Mouse (Mus musculus): ENCODE measurements at regions not wholly inside any gene's neighbourhood (a gene's known extent, or its start where the extent isn't known, plus 50 kb on each side); places are given as distances from the start of the nearest gene placed in this dataset.
"Not testable (repeated sequence)": the region's sequence is repeated elsewhere in the genome, so short reads cannot be mapped to it uniquely, and the experiment has no call there.

- H3K4me3 ChIP-seq (ENCODE audit: insufficient read depth, low read depth, low read length); DNase-seq; H3K27ac ChIP-seq (ENCODE audit: insufficient read depth, low read depth, low read length); H3K27me3 ChIP-seq (replicated peaks; ENCODE audit: control insufficient read depth, insufficient read depth, low read length); H3K4me1 ChIP-seq (ENCODE audit: control insufficient read depth, insufficient read depth, low read length); H3K36me3 ChIP-seq (ENCODE audit: control insufficient read depth, insufficient read depth, low read length): not testable (repeated sequence)
- 0 out of 2 replicates have a peak, but pooled peaks have one; percentile 13 for TF ChIP-seq CTCF (conservative IDR thresholded peaks at IDR 0.05; ENCODE audit: insufficient read depth, insufficient read length, low read depth, low read length)
- WGBS = 49% methylated on average over 12 of the region's 12 CpGs
Observed at GRCm38 (mm10) chrX:35683332-35683731, 205.3 kb upstream of the Dock11 start.

Data from kidney, adult 2 months (tissue).